Mouse (Mus musculus) embryonic facial prominence, embryonic 10.5 days (tissue): ENCODE measurements around the gene Col11a2. TPM values are rescaled to one million over a fixed set of nuclear protein-coding genes. Genes with fewer than 3 reads are reported as not detected.

Experiments used
- DNase-seq: peaks from one replicate; pipeline ENCODE4 v3.0.0-alpha.2; 2017; ENCODE audit warnings: low spot score
- H3K27ac ChIP-seq: fragments of 300-500 bp; sonication (generic); replicated peaks from 2 replicates; pipeline ENCODE4 v1.5.1; 2016; ENCODE audit warnings: mild to moderate bottlenecking
- H3K27me3 ChIP-seq: fragments of 300-500 bp; sonication (generic); replicated peaks from 2 replicates; pipeline ENCODE4 v1.6.1; 2016; ENCODE audit warnings: low read depth, mild to moderate bottlenecking; ENCODE audit not compliant: poor library complexity, severe bottlenecking
- H3K36me3 ChIP-seq: fragments of 300-500 bp; sonication (generic); replicated peaks from 2 replicates; pipeline ENCODE4 v1.6.1; 2016; ENCODE audit warnings: mild to moderate bottlenecking, moderate library complexity
- H3K4me1 ChIP-seq: fragments of 300-500 bp; sonication (generic); 2 replicates; pipeline ENCODE4 v1.6.1; 2016
- H3K4me3 ChIP-seq: fragments of 300-500 bp; sonication (generic); 2 replicates; pipeline ENCODE4 v1.5.1; 2016; ENCODE audit warnings: mild to moderate bottlenecking, moderate library complexity
- H3K9me3 ChIP-seq: fragments of 300-500 bp; sonication (generic); 2 replicates; pipeline ENCODE4 v1.6.1; 2016; ENCODE audit warnings: mild to moderate bottlenecking
- WGBS: fragments of 180-500 bp; shearing (Covaris S2); methylation state at CpG from one replicate; pipeline ENCODE4 v1.1.7; 2016; 5-methylcytosine and 5-hydroxymethylcytosine counted together
- polyA plus RNA-seq: library from polyadenylated mRNA; unstranded; fragments of >200 nt; fragmentation: Nextera tagmentation; extraction: Ambion mirVana; gene quantifications from 2 replicates; pipeline ENCODE4 v1.2.1, GENCODE M21; 2016

The Col11a2 gene
- polyA plus RNA-seq, 1 experiment from 2014 or later: 1.0 TPM

GRCm38 (mm10) chr17:34079621-34080020 lies 40.4 kb downstream of the Col11a2 start:
- Histone ChIP-seq H3K9me3 (no peaks in the 10 kb centered on the region), H3K27ac (no peak overlapping the region), H3K4me1 (peaks cover 11% of the 10 kb centered on the region), H3K4me3 (no peak overlapping the region), H3K36me3 (no peaks in the 10 kb centered on the region), H3K27me3 (peaks cover 28% of the 10 kb centered on the region)
- peak; percentile 33 for DNase-seq
- WGBS: 21% methylated on average over 5 of the region's 5 CpGs

DNA sequence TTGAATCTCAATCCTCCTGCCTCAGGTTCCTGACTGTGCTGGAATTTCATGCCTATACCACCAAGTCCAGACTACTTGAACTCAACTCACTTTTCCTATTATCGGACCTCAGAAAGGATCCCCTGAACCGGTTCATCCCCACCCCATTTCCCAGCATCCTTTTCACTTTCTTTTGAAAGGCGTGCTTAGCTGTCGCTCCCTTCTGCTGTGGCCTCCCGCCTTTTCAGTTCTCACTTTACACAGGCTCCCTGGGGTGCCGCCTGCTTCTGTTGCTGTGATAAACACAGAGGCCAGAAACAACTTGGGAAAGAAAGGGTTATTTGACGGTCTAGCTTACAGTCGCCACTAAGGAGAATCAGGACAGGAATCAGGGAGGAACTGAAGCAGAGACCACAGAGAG lies 43.9 kb downstream of the Col11a2 start:
- Histone ChIP-seq H3K4me3 (no peak overlapping the region; the same call in 1 of the 2 replicates), H3K27me3 (peaks cover 16% of the 10 kb centered on the region), H3K27ac (no peak overlapping the region), H3K36me3 (no peaks in the 10 kb centered on the region), H3K4me1 (peaks cover 9% of the 10 kb centered on the region), H3K9me3 (no peaks in the 10 kb centered on the region)
- DNase-seq: no peak
- 8% methylated on average over 8 of the region's 8 CpGs for WGBS

DNA sequence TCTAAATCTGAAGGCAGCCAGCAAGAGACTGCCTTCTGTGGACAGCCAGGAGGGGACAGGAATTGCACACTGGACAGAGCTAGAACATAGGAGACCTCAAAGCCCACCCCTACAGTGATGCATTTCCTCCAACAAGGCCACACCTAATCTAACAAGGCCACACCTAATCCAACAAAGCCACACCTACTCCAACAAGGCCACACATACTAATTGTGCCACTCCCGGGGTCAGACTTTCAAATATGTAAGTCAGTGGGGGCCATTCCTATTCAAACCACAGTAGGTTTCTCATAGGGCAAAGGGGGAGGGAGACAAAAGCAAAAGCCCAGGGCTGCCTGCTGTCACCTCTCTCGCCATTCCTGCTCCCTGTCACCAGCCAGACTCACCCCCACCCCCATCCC lies 48.1 kb downstream of the Col11a2 start:
- H3K4me3 ChIP-seq: no peak overlapping the region
- 51% methylated on average over 2 of the region's 2 CpGs for WGBS
- no peaks in the 10 kb centered on the region for H3K36me3 ChIP-seq
- H3K27ac ChIP-seq: no peak overlapping the region
- H3K4me1 ChIP-seq: peaks cover 14% of the 10 kb centered on the region
- no peaks in the 10 kb centered on the region for H3K9me3 ChIP-seq
- DNase-seq: no peak
- H3K27me3 ChIP-seq: peaks cover 16% of the 10 kb centered on the region

- H3K4me3 ChIP-seq: no peak overlapping the region
- DNase-seq: no peak
- no peaks in the 10 kb centered on the region for H3K9me3 ChIP-seq
- peaks cover 14% of the 10 kb centered on the region for H3K4me1 ChIP-seq
- WGBS: 90% methylated on average over 11 of the region's 11 CpGs
- H3K27ac ChIP-seq: no peak overlapping the region
- H3K36me3 ChIP-seq: no peaks in the 10 kb centered on the region
- peaks cover 16% of the 10 kb centered on the region for H3K27me3 ChIP-seq
These were observed 48.9 kb downstream of the Col11a2 start for GRCm38 (mm10) chr17:34088124-34088523.

DNA sequence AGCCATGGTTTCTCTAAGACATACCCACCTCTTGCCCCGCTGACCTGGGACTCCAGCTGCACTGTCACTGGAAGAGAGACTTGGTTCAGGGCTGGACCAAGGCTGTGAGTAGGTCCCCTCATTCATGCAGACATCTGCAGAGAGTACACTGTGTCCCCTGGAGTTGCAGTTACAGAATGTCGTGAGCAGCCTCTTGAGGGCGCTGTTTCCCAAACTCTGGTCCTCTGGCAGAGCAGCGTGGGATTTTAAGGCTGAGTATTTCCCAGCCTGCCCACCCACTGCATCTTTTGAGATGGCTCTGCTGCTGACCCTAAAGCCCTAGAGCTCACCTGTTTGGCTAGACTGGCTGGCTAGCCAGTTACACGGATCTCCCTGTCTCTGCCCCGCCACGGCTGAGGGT lies 51.7 kb downstream of the Col11a2 start:
- Histone ChIP-seq H3K9me3 (peaks cover 6% of the 10 kb centered on the region; the same call in 1 of the 2 replicates), H3K27ac (no peak overlapping the region), H3K4me3 (no peak overlapping the region), H3K4me1 (peaks cover 18% of the 10 kb centered on the region), H3K27me3 (no peaks in the 10 kb centered on the region; the same call in 1 of the 2 replicates), H3K36me3 (no peaks in the 10 kb centered on the region)
- WGBS: 49% methylated on average over 7 of the region's 7 CpGs
- no peak for DNase-seq

GRCm38 (mm10) chr17:34092197-34092875 lies 53.1 kb downstream of the Col11a2 start, which contains the start of gene H2-Oa:
H2-Oa (plus strand) TSS chr17:34092340.
- no peak within 1 kb of the TSS for H3K4me3 ChIP-seq
- peaks cover 6% of the 10 kb centered on the region; the same call in 1 of the 2 replicates for H3K9me3 ChIP-seq
- no peak within 1 kb of the TSS; the same call in 1 of the 2 replicates for H3K27ac ChIP-seq
- H3K27me3 ChIP-seq: no peaks in the 10 kb centered on the region; the same call in 1 of the 2 replicates
- peaks cover 18% of the 10 kb centered on the region for H3K4me1 ChIP-seq
- WGBS: 35% methylated on average over 11 of the region's 11 CpGs
- DNase-seq: no peak
- H3K36me3 ChIP-seq: no peaks in the 10 kb centered on the region

DNA sequence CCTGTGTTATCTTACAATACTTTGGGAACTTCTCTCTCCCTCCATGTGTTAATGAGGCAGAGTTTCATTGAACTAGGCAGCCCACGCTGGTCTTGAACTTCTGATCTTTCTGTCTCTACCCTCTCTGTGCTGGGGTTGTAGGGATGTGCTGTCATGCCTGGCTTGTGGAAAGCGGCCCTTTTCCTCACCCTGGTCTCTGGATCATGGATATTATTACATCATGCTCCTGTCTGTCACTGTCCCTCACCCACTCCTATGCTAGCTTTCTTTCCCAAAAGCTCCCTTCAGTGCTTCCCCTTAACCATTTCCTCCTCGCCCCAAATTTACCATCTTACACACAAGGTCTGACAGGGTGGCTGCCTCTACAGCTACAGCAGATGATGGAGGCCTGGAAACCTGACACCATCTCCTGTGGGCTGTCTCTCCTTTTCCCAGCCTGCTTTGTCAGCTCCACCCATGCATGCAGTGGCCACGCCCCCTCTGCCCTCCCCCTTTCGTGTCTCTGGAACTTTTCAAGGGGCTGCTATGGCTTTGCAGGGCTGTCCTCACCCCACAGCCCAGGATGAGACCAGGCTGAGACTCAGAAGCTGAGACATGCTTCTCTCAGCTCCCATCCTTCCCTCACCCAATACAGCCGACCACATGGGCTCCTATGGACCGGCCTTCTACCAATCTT lies 54.1 kb downstream of the Col11a2 start:
- peak; percentile 86 for DNase-seq
- Histone ChIP-seq H3K27me3 (no peaks in the 10 kb centered on the region; the same call in 1 of the 2 replicates), H3K36me3 (no peaks in the 10 kb centered on the region), H3K27ac (no peak overlapping the region), H3K4me1 (peaks cover 18% of the 10 kb centered on the region), H3K4me3 (peak overlapping the region; percentile 25; the same call in 1 of the 2 replicates), H3K9me3 (peaks cover 6% of the 10 kb centered on the region; the same call in 1 of the 2 replicates)
- 42% methylated on average over 7 of the region's 7 CpGs for WGBS

DNA sequence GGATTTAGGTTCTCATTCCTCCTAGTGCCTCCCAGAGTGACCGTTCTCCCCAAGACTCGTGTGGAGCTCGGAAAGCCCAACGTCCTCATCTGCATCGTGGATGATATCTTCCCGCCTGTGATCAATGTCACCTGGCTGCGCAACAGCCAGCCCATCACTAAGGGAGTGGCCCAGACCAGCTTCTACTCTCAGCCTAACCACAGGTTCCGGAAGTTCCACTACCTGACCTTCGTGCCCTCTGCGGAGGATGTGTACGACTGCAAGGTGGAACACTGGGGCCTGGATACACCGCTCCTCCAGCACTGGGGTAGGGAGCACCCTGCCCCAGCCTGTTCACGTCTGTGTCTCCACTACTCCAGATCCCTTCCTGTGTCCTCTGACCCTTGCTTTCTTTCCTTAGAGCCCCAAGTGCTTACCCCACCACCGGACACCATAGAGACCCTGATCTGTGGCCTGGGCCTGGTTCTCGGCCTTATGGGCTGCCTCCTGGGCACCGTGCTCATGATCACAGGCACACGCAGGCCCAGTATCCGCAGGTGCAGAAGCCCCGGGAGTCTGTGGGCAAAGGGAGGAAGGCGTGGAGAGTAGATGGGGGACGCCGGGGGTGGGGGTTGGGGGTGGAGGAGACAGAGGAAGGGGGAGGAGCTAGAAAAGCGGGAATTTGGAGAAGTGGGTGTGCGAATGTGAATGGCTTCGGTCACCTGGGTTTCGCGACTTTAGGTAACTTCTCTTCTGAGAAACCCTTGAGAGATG lies 55.2 kb downstream of the Col11a2 start:
- no peak for DNase-seq
- H3K36me3 ChIP-seq: no peaks in the 10 kb centered on the region
- H3K27ac ChIP-seq: no peak overlapping the region
- H3K4me3 ChIP-seq: no peak overlapping the region
- H3K27me3 ChIP-seq: no peaks in the 10 kb centered on the region; the same call in 1 of the 2 replicates
- peaks cover 18% of the 10 kb centered on the region for H3K4me1 ChIP-seq
- H3K9me3 ChIP-seq: peaks cover 6% of the 10 kb centered on the region; the same call in 1 of the 2 replicates
- 84% methylated on average over 27 of the region's 27 CpGs for WGBS

- H3K27me3 ChIP-seq: peaks cover 8% of the 10 kb centered on the region; the same call in 1 of the 2 replicates
- 77% methylated on average over 3 of the region's 3 CpGs for WGBS
- peaks cover 19% of the 10 kb centered on the region for H3K4me1 ChIP-seq
These were observed 57.3 kb downstream of the Col11a2 start for GRCm38 (mm10) chr17:34096497-34097010.

GRCm38 (mm10) chr17:34097272-34097671 lies 58.0 kb downstream of the Col11a2 start:
- Histone ChIP-seq H3K36me3 (no peaks in the 10 kb centered on the region), H3K9me3 (peaks cover 6% of the 10 kb centered on the region; the same call in 1 of the 2 replicates), H3K4me3 (no peak overlapping the region), H3K27ac (no peak overlapping the region), H3K4me1 (peaks cover 18% of the 10 kb centered on the region), H3K27me3 (peaks cover 8% of the 10 kb centered on the region; the same call in 1 of the 2 replicates)
- no peak for DNase-seq
- WGBS: 71% methylated on average over 5 of the region's 5 CpGs

More at GRCm38 (mm10) chr17:34096497-34097010, 57.3 kb downstream of the Col11a2 start:
- H3K36me3 ChIP-seq: no peaks in the 10 kb centered on the region
- H3K27ac ChIP-seq: no peak overlapping the region
- no peak for DNase-seq
- no peak overlapping the region for H3K4me3 ChIP-seq
- H3K9me3 ChIP-seq: peaks cover 6% of the 10 kb centered on the region; the same call in 1 of the 2 replicates

- H3K9me3 ChIP-seq: peaks cover 6% of the 10 kb centered on the region; the same call in 1 of the 2 replicates
- peaks cover 8% of the 10 kb centered on the region; the same call in 1 of the 2 replicates for H3K27me3 ChIP-seq
- DNase-seq: no peak
- peaks cover 4% of the 10 kb centered on the region for H3K4me1 ChIP-seq
- 63% methylated on average over 10 of the region's 10 CpGs for WGBS
- no peak overlapping the region for H3K4me3 ChIP-seq
- no peaks in the 10 kb centered on the region for H3K36me3 ChIP-seq
- H3K27ac ChIP-seq: no peak overlapping the region
These were observed 59.7 kb downstream of the Col11a2 start for GRCm38 (mm10) chr17:34098709-34099479.
